Mouse (Mus musculus) adrenal gland, adult 18-20 months (tissue): ENCODE data around the gene Rpl22l1. TPM values are rescaled to one million over a fixed set of nuclear protein-coding genes. Genes with fewer than 3 reads are reported as not detected.
"Not testable (repeated sequence)": the region's sequence is repeated elsewhere in the genome, so short reads cannot be mapped to it uniquely, and the experiment has no call there.

Experiments
- DNase-seq, 2 experiments: peaks; one replicate each; pipeline ENCODE4 v3.0.0; 2021 to 2022; ENCODE audit warnings: low spot score in 2 of 2
- long read RNA-seq, 2 experiments: library from polyadenylated mRNA; stranded (forward); transcript quantifications; one replicate each; pipeline ENCODE4 v2.0.0; 2021
- total RNA-seq, 2 experiments: library from RNA; stranded (reverse); gene quantifications; 1 replicate in 1 of 2; 2 replicates in 1 of 2; pipeline ENCODE4 v1.2.3; 2021

The Rpl22l1 gene
- total RNA-seq: 100 to 1,000 TPM; 168 to 174 TPM
- long read RNA-seq, experiment 1, transcript Rpl22l1-206 (4 exons, 525 nt): major isoform, 11 of 22 reads
- long read RNA-seq, experiment 1, partial matches to known transcripts: 0 of 22 reads
- long read RNA-seq, experiment 1, other reads (novel, unspliced or antisense): 5 of 22 reads
- long read RNA-seq, experiment 2, transcript Rpl22l1-206 (4 exons, 525 nt): major isoform, 79 of 123 reads
- long read RNA-seq, experiment 2, transcript Rpl22l1-208 (1 exons, 1,908 nt): minor isoform, 7 of 123 reads
- long read RNA-seq, experiment 2, transcript Rpl22l1-201 (4 exons, 552 nt): minor isoform, 30 of 123 reads
- long read RNA-seq, experiment 2, partial matches to known transcripts: 1 of 123 reads
- long read RNA-seq, experiment 2, other reads (novel, unspliced or antisense): 3 of 123 reads

GRCm38 (mm10) chr3:28805301-28806097 is at the start of gene Rpl22l1:
Gene Rpl22l1, plus strand, starts transcription at chr3:28805436.
- DNase-seq: peak; percentile 99

GRCm38 (mm10) chr3:28755477-28755876 is 49.8 kb upstream of the Rpl22l1 start:
- DNase-seq: no peak

- no peak for DNase-seq
Observed at GRCm38 (mm10) chr3:28761225-28761789, 43.9 kb upstream of the Rpl22l1 start.

GRCm38 (mm10) chr3:28766935-28767334 is 38.3 kb upstream of the Rpl22l1 start:
- DNase-seq: no peak

- no peak for DNase-seq
Observed at GRCm38 (mm10) chr3:28768222-28768621, 37.0 kb upstream of the Rpl22l1 start.

- not testable (repeated sequence) for DNase-seq
Observed at GRCm38 (mm10) chr3:28772919-28773318, 32.3 kb upstream of the Rpl22l1 start.

GRCm38 (mm10) chr3:28775361-28775760 is 29.9 kb upstream of the Rpl22l1 start:
- no peak for DNase-seq

- no peak for DNase-seq
Observed at GRCm38 (mm10) chr3:28775958-28776357, 29.3 kb upstream of the Rpl22l1 start.

GRCm38 (mm10) chr3:28776491-28776890 is 28.7 kb upstream of the Rpl22l1 start:
- DNase-seq: no peak

- DNase-seq: no peak
Observed at GRCm38 (mm10) chr3:28780511-28780910, 24.7 kb upstream of the Rpl22l1 start.

GRCm38 (mm10) chr3:28780994-28781393 is 24.2 kb upstream of the Rpl22l1 start, which contains the start of gene Eif5a2:
Gene Eif5a2, plus strand, starts transcription at chr3:28781276.
- DNase-seq: peak; percentile 86 to 87

GRCm38 (mm10) chr3:28781422-28781821 is 23.8 kb upstream of the Rpl22l1 start:
- no peak for DNase-seq

- DNase-seq: no peak
Observed at GRCm38 (mm10) chr3:28781848-28782247, 23.4 kb upstream of the Rpl22l1 start.

GRCm38 (mm10) chr3:28784176-28784575 is 21.1 kb upstream of the Rpl22l1 start:
- no peak for DNase-seq

GRCm38 (mm10) chr3:28794835-28795234 is 10.4 kb upstream of the Rpl22l1 start:
- no peak for DNase-seq

- DNase-seq: no peak
Observed at GRCm38 (mm10) chr3:28808039-28808643, 2.9 kb downstream of the Rpl22l1 start.

GRCm38 (mm10) chr3:28811441-28811840 is 6.2 kb downstream of the Rpl22l1 start:
- no peak for DNase-seq

GRCm38 (mm10) chr3:28814361-28814760 is 9.1 kb downstream of the Rpl22l1 start:
- no peak for DNase-seq

- no peak for DNase-seq
Observed at GRCm38 (mm10) chr3:28816010-28816540, 10.8 kb downstream of the Rpl22l1 start.

- DNase-seq: no peak
Observed at GRCm38 (mm10) chr3:28826272-28826671, 21.0 kb downstream of the Rpl22l1 start.

GRCm38 (mm10) chr3:28827605-28828004 is 22.4 kb downstream of the Rpl22l1 start:
- no peak for DNase-seq
